8 mouse cellular contexts compared by ENCODE assay signal in the genomic region with DNA sequence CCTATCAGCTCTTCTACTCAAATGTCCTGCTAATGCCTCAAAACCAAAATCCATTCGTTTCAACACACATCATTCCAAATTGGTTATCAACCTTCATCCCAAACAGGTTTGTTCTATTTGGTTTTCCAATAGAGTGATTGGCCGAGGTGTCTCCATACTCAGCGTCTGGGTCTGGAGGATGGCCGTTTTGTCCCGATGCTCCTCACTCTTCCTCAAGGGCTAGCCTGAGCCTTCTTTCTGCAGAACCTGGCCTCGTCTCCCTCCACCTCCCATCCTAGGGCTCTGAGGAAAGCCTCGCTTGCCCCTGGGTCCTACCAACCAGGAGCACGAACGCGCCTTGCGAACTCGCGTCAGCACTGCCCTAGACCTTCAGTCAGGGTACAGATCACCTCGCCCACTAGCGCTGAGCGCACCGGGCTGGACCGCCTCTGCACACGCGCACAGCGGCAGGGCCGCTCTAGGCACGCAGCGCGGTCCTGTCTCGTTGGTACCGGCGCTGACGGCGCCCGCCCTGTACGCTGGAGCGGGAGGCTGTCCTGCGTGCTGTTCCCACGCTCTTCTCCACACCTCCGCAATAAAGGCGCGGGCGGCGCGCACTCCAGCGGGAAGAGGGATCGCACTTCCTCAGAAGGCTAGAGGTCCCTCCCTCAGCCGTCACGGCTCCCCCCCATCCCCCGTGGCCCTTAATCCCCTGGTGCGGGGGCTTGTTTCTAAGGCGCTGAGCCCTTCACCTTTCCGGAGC.
DNase-seq lines count a peak whose midpoint lies in the region; ATAC-seq and TF ChIP-seq lines count a peak whose summit lies in the region.

No protein-coding gene starts in this region.

- WGBS in embryonic facial prominence, embryonic 14.5 days, result 1% methylated on average over 43 of the region's 49 CpGs
- WGBS in limb, embryonic 14.5 days, result under 1% methylated on average over 49 of the region's 49 CpGs
- WGBS in midbrain, postnatal 0 days, result under 1% methylated on average over 49 of the region's 49 CpGs

- H3K4me2 ChIP-seq in embryonic facial prominence, embryonic 14.5 days (ENCODE audit: low read depth, low read length), result peak overlapping the region; percentile 63
- peak overlapping the region; percentile 61 for H3K4me2 ChIP-seq in limb, embryonic 14.5 days (replicated peaks; ENCODE audit: low read depth, low read length, severe bottlenecking)
- peak overlapping the region; percentile 59 for H3K4me2 ChIP-seq in midbrain, postnatal 0 days (ENCODE audit: low read depth, low read length, poor library complexity, severe bottlenecking)

- no peaks in the 10 kb centered on the region for H3K27me3 ChIP-seq in embryonic facial prominence, embryonic 14.5 days (replicated peaks; ENCODE audit: control insufficient read depth, insufficient read depth, low read length)
- no peaks in the 10 kb centered on the region for H3K27me3 ChIP-seq in limb, embryonic 14.5 days (ENCODE audit: control insufficient read depth, insufficient read depth, low read length)
- no peaks in the 10 kb centered on the region for H3K27me3 ChIP-seq in midbrain, postnatal 0 days (ENCODE audit: insufficient read depth, low read length)

- DNase-seq in 3T3-L1 (ENCODE audit: low read depth, low spot score), result peak; percentile 78
- DNase-seq in adrenal gland, postnatal 4 days (ENCODE audit: low spot score in 2 of 2), result peak; percentile 72 to 76
- DNase-seq in embryonic facial prominence, embryonic 14.5 days (ENCODE audit: low spot score), result peak; percentile 94
- DNase-seq in heart, adult 8-10 months (ENCODE audit: low spot score), result peak; percentile 86
- DNase-seq in kidney, adult 9 months, result peak; percentile 90
- peak; percentile 91 for DNase-seq in limb, embryonic 14.5 days (ENCODE audit: low spot score)
- peak; percentile 96 for DNase-seq in midbrain, postnatal 0 days (ENCODE audit: low spot score)
- peak; percentile 68 to 73 for DNase-seq in spleen, postnatal 14 days (ENCODE audit: low spot score in 2 of 2)

- peak overlapping the region; percentile 40; the same call in 1 of the 2 replicates for H3K27ac ChIP-seq in embryonic facial prominence, embryonic 14.5 days (replicated peaks; ENCODE audit: low read depth, low read length)
- peak overlapping the region; percentile 21; the same call in 1 of the 2 replicates for H3K27ac ChIP-seq in limb, embryonic 14.5 days (replicated peaks; ENCODE audit: low read depth, low read length)
- H3K27ac ChIP-seq in midbrain, postnatal 0 days (ENCODE audit: low read depth, low read length), result peak overlapping the region; percentile 86

- peak; percentile 86; the same call in 1 of the 2 replicates for TF ChIP-seq POLR2A in limb, embryonic 14.5 days (IDR thresholded peaks at IDR 0.05; ENCODE audit: borderline replicate concordance, extremely low read depth, insufficient read depth, insufficient read length)

- H3K4me1 ChIP-seq in embryonic facial prominence, embryonic 14.5 days (ENCODE audit: control insufficient read depth, insufficient read depth, low read length), result peaks cover 6% of the 10 kb centered on the region; the same call in 1 of the 2 replicates
- H3K4me1 ChIP-seq in limb, embryonic 14.5 days (ENCODE audit: control insufficient read depth, insufficient read depth, low read length), result 0 out of 2 replicates have a peak, but pooled peaks cover 3% of the 10 kb centered on the region
- H3K4me1 ChIP-seq in midbrain, postnatal 0 days (ENCODE audit: insufficient read depth, low read length), result no peaks in the 10 kb centered on the region

- no peaks in the 10 kb centered on the region for H3K36me3 ChIP-seq in embryonic facial prominence, embryonic 14.5 days (ENCODE audit: control insufficient read depth, insufficient read depth, low read length)
- H3K36me3 ChIP-seq in limb, embryonic 14.5 days (ENCODE audit: control insufficient read depth, insufficient read depth, low read length), result no peaks in the 10 kb centered on the region
- no peaks in the 10 kb centered on the region for H3K36me3 ChIP-seq in midbrain, postnatal 0 days (ENCODE audit: insufficient read depth, low read length)

- peak overlapping the region; percentile 51 for H3K4me3 ChIP-seq in embryonic facial prominence, embryonic 14.5 days (ENCODE audit: low read depth, low read length)
- H3K4me3 ChIP-seq in limb, embryonic 14.5 days (replicated peaks; ENCODE audit: low read length), result peak overlapping the region; percentile 47
- peak overlapping the region; percentile 66 for H3K4me3 ChIP-seq in midbrain, postnatal 0 days (ENCODE audit: low read depth, low read length)

- peak overlapping the region; percentile 75 for H3K9ac ChIP-seq in embryonic facial prominence, embryonic 14.5 days (ENCODE audit: low read depth, low read length)
- peak overlapping the region; percentile 60 for H3K9ac ChIP-seq in limb, embryonic 14.5 days (ENCODE audit: low read depth, low read length, severe bottlenecking)
- peak overlapping the region; percentile 77 for H3K9ac ChIP-seq in midbrain, postnatal 0 days (replicated peaks; ENCODE audit: low read length, poor library complexity, severe bottlenecking)

- TF ChIP-seq CTCF in midbrain, postnatal 0 days (IDR thresholded peaks at IDR 0.05), result peak; percentile 22

- ATAC-seq in embryonic facial prominence, embryonic 14.5 days (ENCODE audit: low read depth), result peak; percentile 100
- ATAC-seq in limb, embryonic 14.5 days (ENCODE audit: low FRiP score, low read depth), result peak; percentile 99
- ATAC-seq in midbrain, postnatal 0 days (ENCODE audit: low FRiP score), result peak; percentile 100

- no peaks in the 10 kb centered on the region for H3K9me3 ChIP-seq in embryonic facial prominence, embryonic 14.5 days (ENCODE audit: control insufficient read depth, low read length)
- H3K9me3 ChIP-seq in limb, embryonic 14.5 days (ENCODE audit: control insufficient read depth, low read length), result no peaks in the 10 kb centered on the region
- H3K9me3 ChIP-seq in midbrain, postnatal 0 days (ENCODE audit: low read length), result no peaks in the 10 kb centered on the region

Comparison
In these comparisons a context has a peak if more than half of its experiments do, and no peak if none do; other contexts are left out.
1. Peak in every context shown above with its lines: DNase-seq, ATAC-seq, H3K4me3 ChIP-seq and H3K27ac ChIP-seq.
2. H3K27ac ChIP-seq: peak in every context shown above with its lines; median percentile 86 in midbrain, postnatal 0 days; 40 in embryonic facial prominence, embryonic 14.5 days; 21 in limb, embryonic 14.5 days.